Mouse (Mus musculus) neutrophil, adult 65 days (primary cell): ENCODE measurements around the gene Tcf7l1. TPM values are rescaled to one million over a fixed set of nuclear protein-coding genes. Genes with fewer than 3 reads are reported as not detected.

Experiments
- total RNA-seq: library from RNA; stranded (reverse); gene quantifications from 2 replicates; pipeline ENCODE4 v1.2.4, GENCODE M21; 2023

Tcf7l1 gene
- 0.35 TPM in 1 of 2 replicates, not detected in the other for total RNA-seq

DNA sequence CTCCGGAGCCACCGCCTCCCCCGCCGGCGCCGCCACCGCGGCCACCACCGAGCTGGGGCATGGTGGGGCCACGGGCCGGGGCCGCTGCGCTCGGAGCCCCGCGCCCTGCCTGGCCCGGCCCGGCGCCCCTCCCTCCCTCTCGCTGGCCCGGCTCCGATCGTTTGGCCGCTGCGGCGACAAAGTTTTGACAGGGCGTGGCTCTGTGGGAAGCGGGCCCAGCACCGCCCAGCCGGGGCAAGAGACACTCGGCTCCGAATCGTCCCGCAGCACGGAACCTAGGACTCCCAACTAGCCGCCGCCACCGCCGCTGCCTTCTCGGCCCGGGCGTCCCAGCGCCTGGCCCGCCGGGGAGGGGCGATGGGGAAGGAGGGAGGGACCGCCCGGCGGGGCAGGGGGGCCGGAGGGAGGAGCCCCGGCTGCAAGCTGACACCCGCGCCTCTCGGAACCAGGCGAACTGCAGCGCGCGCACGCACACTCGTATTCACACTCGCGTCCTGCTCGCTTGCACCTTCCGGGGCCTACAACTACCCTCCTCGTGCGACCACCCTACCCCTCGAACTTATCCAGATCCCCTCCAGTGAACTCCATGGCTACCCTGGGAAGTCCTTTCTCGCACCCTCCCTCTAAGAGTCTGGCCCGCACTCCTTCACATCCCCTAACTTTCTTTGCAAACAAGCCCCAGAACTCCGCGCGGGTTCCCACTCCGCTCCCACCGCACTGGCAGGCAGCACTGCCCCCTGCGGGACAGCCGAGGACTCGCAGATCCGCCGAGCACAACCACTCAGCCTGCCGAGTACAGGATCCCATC lies at the start of gene Tcf7l1:
Tcf7l1 (minus strand) TSS at position 363 of the 808 bp plus-strand sequence.

DNA sequence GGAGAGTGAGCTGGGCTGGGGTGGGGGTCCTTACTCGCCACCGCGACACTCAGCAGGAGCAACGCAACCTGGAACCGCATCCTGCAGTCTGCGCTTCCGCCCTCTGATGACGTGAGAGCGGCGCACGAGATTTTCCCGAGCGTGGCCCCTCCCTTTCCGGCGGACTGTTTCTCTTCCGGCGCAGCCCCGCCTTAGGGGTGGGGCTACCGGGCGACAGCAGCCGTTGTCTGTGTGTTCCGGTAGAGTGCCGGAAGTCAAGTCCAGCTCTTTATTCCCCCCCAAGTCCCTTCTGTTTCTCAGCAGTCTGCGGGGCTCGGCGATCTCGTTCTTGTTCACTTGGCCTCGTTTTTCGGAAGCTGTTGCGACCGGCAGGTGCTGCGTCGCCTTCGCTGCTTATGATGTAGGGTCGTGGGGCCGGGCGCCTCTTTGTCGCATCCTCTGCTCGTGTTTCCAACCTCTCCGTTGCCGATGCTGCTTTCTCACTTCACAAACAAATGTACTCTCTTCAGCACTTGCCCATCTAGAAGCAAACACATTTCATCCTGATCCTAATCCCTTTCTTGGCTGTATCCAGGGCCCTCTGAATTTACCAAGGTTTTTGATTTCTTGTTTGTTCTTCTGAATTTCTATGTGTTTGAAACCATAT lies 172.3 kb downstream of the Tcf7l1 start, which contains the start of gene Tgoln1:
Tgoln1 (minus strand) TSS at position 358 of the 646 bp plus-strand sequence.

DNA sequence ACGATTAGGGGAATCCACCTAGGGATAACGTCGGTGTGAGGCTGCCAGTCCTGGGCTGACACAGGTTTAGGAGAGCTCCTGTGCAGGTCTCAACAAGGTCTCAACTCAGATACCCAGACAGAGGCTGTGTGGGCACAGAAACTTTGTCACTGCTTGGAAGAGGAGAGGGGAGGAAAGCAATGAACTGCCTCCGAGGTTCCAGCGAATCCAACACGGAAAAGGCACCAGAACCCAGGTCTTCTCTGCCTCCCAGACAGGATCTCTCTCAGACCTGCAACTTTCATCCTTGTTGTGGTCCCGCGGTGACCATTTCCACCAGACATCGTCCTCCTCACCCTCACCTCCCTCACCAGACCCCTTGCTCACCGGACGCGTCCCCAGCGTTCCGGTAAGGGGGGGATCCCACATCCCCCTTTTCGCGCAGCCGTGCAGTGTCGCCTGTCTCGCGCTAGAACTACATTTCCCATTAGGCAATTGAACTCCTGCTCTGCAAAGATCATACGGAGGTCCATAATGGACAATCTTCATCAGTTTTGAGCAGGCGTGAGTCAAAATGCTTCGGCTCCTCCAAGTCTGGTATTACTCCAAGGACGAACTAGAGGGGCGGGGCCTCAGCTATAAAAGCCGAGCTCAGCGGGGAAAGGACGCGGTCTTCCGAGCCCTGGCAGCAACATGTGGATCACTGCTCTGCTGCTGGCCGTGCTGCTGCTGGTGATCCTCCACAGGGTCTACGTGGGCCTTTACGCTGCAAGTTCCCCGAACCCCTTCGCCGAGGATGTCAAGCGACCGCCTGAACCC lies 190.9 kb downstream of the Tcf7l1 start, which contains the start of the genes Elmod3 and Retsat:
Elmod3 (minus strand) TSS at position 458 of the 798 bp plus-strand sequence.
Retsat (plus strand) TSS at position 520 of the 798 bp plus-strand sequence.

Other genes starting within 250 kb of the Tcf7l1 start
- gene Capg, start 244.9 kb downstream of the Tcf7l1 start, total RNA-seq, result 272 and 314 TPM in 2 replicates
- 4.2 and 4.7 TPM in 2 replicates for gene Elmod3, start 190.8 kb downstream of the Tcf7l1 start, total RNA-seq
- gene Retsat, start 190.8 kb downstream of the Tcf7l1 start, total RNA-seq, result 9.2 and 15.9 TPM in 2 replicates
- gene Tgoln1, start 172.3 kb downstream of the Tcf7l1 start, total RNA-seq, result 139 and 180 TPM in 2 replicates
- gene Kcmf1, start 110.7 kb upstream of the Tcf7l1 start, total RNA-seq, result 39.3 and 49.2 TPM in 2 replicates
- gene Tmsb10, start 169.5 kb upstream of the Tcf7l1 start, total RNA-seq, result 688 and 730 TPM in 2 replicates